Mouse (Mus musculus) megakaryocyte, adult 5-6 weeks (primary cell): Measurements from ENCODE around the gene Tmem208. TPM values are rescaled to one million over a fixed set of nuclear protein-coding genes. Genes with fewer than 3 reads are reported as not detected.

ENCODE experiments used
- ATAC-seq: 2 replicates; pipeline ENCODE4 v1.8.0; 2016; ENCODE audit warnings: mild to moderate bottlenecking, inconsistent platforms; ENCODE audit not compliant: poor library complexity, severe bottlenecking
- total RNA-seq, 2 experiments: library from RNA; stranded (forward) in 1 of 2; stranded (reverse) in 1 of 2; fragments of 153-499, 151-499 nt in 1 of 2; fragments of 221-1000, 200-1000 nt in 1 of 2; gene quantifications; 2 replicates each; pipeline versions ENCODE4 v1.2.3 to v1.2.4; 2015 to 2017

Tmem208 gene
- total RNA-seq, 2 experiments from 2014 or later, result 40.9 to 65.7 TPM

GRCm38 (mm10) chr8:105323183-105323582, 3.0 kb upstream of the Tmem208 start:
- no peak for ATAC-seq

- no peak for ATAC-seq
These were observed 487 bp upstream of the Tmem208 start for GRCm38 (mm10) chr8:105325641-105326093.

- ATAC-seq, result no peak
These were observed 814 bp downstream of the Tmem208 start for GRCm38 (mm10) chr8:105326968-105327367.

GRCm38 (mm10) chr8:105330325-105330724, 4.2 kb downstream of the Tmem208 start:
- ATAC-seq, result no peak

- no peak for ATAC-seq
These were observed 5.3 kb downstream of the Tmem208 start for GRCm38 (mm10) chr8:105331469-105331868.

GRCm38 (mm10) chr8:105331931-105332330, 5.8 kb downstream of the Tmem208 start:
- no peak for ATAC-seq

GRCm38 (mm10) chr8:105332523-105332922, 6.4 kb downstream of the Tmem208 start:
- no peak for ATAC-seq

GRCm38 (mm10) chr8:105336373-105337130, 10.4 kb downstream of the Tmem208 start:
- no peak for ATAC-seq

GRCm38 (mm10) chr8:105338992-105339391, 12.8 kb downstream of the Tmem208 start:
- ATAC-seq, result peak; percentile 60

GRCm38 (mm10) chr8:105339886-105340635, 13.9 kb downstream of the Tmem208 start:
- no peak for ATAC-seq

- no peak for ATAC-seq
These were observed 15.2 kb downstream of the Tmem208 start for GRCm38 (mm10) chr8:105341399-105341798.

GRCm38 (mm10) chr8:105342768-105343167, 16.6 kb downstream of the Tmem208 start:
- ATAC-seq, result no peak

GRCm38 (mm10) chr8:105343791-105344574, 17.8 kb downstream of the Tmem208 start:
- ATAC-seq, result no peak

GRCm38 (mm10) chr8:105345061-105345975, 19.2 kb downstream of the Tmem208 start:
- ATAC-seq, result peak; percentile 53

GRCm38 (mm10) chr8:105346611-105347427, 20.7 kb downstream of the Tmem208 start:
- 0 out of 2 replicates have a peak, but pooled peaks have one; percentile 0 for ATAC-seq

- peak; percentile 85 for ATAC-seq
These were observed 21.5 kb downstream of the Tmem208 start, which contains the start of gene Fhod1 for GRCm38 (mm10) chr8:105347428-105348221. Gene Fhod1, minus strand, starts transcription at chr8:105347953.

GRCm38 (mm10) chr8:105348450-105349095, 22.4 kb downstream of the Tmem208 start, which contains the start of gene Slc9a5:
Gene Slc9a5, plus strand, starts transcription at chr8:105348843.
- ATAC-seq, result no peak
